Mouse (Mus musculus) hindbrain, embryonic 11.5 days (tissue): Measurements from ENCODE around the gene Jdp2. TPM values are rescaled to one million over a fixed set of nuclear protein-coding genes. Genes with fewer than 3 reads are reported as not detected.

Experiments
- ATAC-seq: fragments of 200-750 bp; cut with Nextera tagmentation; 2 replicates; pipeline ENCODE4 v1.8.0; 2017; ENCODE audit warnings: mild to moderate bottlenecking, moderate TSS enrichment, moderate library complexity; ENCODE audit not compliant: low FRiP score
- DNase-seq: peaks from one replicate; pipeline ENCODE4 v3.0.0-alpha.2; 2015; ENCODE audit warnings: low spot score
- H3K27ac ChIP-seq: fragments of 300-500 bp; sonication (generic); 2 replicates; pipeline ENCODE4 v1.5.1; 2014; ENCODE audit warnings: mild to moderate bottlenecking, low read depth, low read length
- H3K27me3 ChIP-seq: fragments of 300-500 bp; sonication (generic); 2 replicates; pipeline ENCODE4 v1.6.1; 2014; ENCODE audit warnings: mild to moderate bottlenecking, low read length, moderate library complexity, mixed read lengths; ENCODE audit not compliant: control insufficient read depth, insufficient read depth
- H3K36me3 ChIP-seq: fragments of 300-500 bp; sonication (generic); 2 replicates; pipeline ENCODE4 v1.6.1; 2014; ENCODE audit warnings: mild to moderate bottlenecking, low read length, moderate library complexity, mixed read lengths; ENCODE audit not compliant: control insufficient read depth, insufficient read depth
- H3K4me1 ChIP-seq: fragments of 300-500 bp; sonication (generic); replicated peaks from 2 replicates; pipeline ENCODE4 v1.6.1; 2014; ENCODE audit warnings: low read length, mixed read lengths; ENCODE audit not compliant: control insufficient read depth, insufficient read depth
- H3K4me2 ChIP-seq: fragments of 300-500 bp; sonication (generic); replicated peaks from 2 replicates; pipeline ENCODE4 v1.6.1; 2014; ENCODE audit warnings: mild to moderate bottlenecking, low read depth, low read length
- H3K4me3 ChIP-seq: fragments of 300-500 bp; sonication (generic); 2 replicates; pipeline ENCODE4 v1.5.1; 2014; ENCODE audit warnings: low read depth, low read length
- H3K9ac ChIP-seq: fragments of 300-500 bp; sonication (generic); 2 replicates; pipeline ENCODE4 v1.6.1; 2014; ENCODE audit warnings: low read depth, low read length
- H3K9me3 ChIP-seq: fragments of 300-500 bp; sonication (generic); 2 replicates; pipeline ENCODE4 v1.6.1; 2016; ENCODE audit warnings: low read length; ENCODE audit not compliant: control insufficient read depth
- WGBS: fragments of 180-500 bp; shearing (Covaris S2); extraction: QIAGEN DNeasy Blood & Tissue Kit; methylation state at CpG from one replicate; pipeline ENCODE4 v1.1.7; 2014; 5-methylcytosine and 5-hydroxymethylcytosine counted together
- polyA plus RNA-seq: library from polyadenylated mRNA; unstranded; fragments of >200 nt; fragmentation: Nextera tagmentation; extraction: Ambion mirVana; gene quantifications from 2 replicates; pipeline ENCODE4 v1.2.1, GENCODE M21; 2014

The Jdp2 gene
- polyA plus RNA-seq, 1 experiment from 2014 or later, result 0.43 TPM

DNA sequence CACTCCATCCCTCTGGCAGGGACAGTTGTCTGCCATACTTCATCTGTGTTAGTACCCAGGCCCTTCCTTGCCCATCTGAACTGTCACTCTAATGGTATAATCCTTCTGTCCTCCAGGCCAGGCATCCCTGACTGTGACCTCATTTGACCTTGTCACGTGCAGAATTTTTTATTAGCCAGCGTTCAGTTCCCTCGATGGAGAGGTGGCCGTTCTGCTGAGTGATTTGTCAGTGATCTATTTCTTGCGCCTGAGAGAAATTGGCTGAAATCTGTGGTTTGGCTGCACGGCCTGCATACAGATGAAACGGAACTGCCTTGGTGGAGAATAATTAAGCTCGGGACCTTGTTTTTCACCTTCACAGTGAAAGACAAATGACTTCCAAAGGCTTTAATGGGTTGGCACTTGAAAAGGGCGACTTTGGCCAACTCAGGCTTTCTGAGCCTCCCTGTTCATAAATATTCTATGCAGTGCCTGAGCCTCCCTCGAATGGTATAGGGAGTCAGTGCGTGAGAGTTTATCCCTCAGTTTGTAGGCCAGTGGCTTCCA lies 21.1 kb downstream of the Jdp2 start:
- ATAC-seq, result peak; percentile 72
- Histone ChIP-seq H3K9me3 (no peaks in the 10 kb centered on the region), H3K4me3 (no peak overlapping the region), H3K36me3 (no peaks in the 10 kb centered on the region), H3K27me3 (no peaks in the 10 kb centered on the region), H3K4me2 (no peak overlapping the region), H3K9ac (no peak overlapping the region), H3K27ac (peak overlapping the region; percentile 70), H3K4me1 (peaks cover 11% of the 10 kb centered on the region)
- peak; percentile 25 for DNase-seq
- 47% methylated on average over 11 of the region's 11 CpGs for WGBS

DNA sequence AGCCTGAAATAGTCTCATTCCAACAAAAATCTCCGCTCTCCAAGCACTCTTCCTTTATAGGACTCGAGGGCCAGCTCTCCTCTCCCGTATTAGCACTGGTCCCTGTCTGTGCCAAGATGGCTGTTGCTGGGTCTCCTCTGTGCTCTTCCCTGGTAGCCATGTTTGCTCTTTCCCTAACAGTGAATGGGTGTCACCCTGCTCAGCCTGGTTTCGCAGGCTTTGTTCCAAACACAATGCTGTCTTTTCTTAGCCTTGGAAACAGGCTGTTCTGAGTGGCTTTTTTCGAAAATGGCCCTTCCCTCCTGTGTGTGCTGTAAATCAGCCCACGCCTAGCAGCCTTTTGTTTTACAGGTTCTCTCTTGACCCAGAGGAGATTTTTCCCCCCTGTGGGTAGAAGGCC lies 22.2 kb downstream of the Jdp2 start:
- ATAC-seq (no peak), DNase-seq (peak; percentile 41)
- Histone ChIP-seq H3K36me3 (no peaks in the 10 kb centered on the region), H3K4me2 (no peak overlapping the region), H3K4me3 (no peak overlapping the region), H3K4me1 (peaks cover 11% of the 10 kb centered on the region), H3K27me3 (no peaks in the 10 kb centered on the region), H3K9me3 (no peaks in the 10 kb centered on the region), H3K27ac (peak overlapping the region; percentile 70), H3K9ac (no peak overlapping the region)
- WGBS, result 52% methylated on average over 6 of the region's 6 CpGs

DNA sequence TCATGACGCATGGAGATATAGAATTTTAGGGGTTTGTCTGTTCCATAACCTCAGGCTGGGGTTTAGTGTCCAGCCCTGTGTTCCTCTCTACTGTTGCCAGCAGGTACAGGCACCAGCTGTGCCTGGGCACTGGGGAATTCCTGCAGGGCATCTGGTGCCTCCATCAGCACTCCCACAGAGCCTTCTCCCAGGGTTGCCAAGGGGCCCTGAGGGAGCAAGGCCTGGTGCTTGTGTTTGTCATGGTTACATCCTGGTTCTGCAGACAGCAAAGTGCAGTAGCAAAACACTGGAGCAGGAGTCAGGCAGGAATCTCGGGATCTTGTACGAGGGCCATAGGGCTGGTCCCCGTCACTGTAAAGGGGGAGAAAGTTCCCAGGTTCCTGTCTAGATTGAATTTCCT lies 22.8 kb downstream of the Jdp2 start:
- Histone ChIP-seq H3K4me3 (no peak overlapping the region), H3K36me3 (no peaks in the 10 kb centered on the region), H3K9ac (no peak overlapping the region), H3K4me1 (peaks cover 11% of the 10 kb centered on the region), H3K27me3 (no peaks in the 10 kb centered on the region), H3K4me2 (no peak overlapping the region), H3K9me3 (no peaks in the 10 kb centered on the region), H3K27ac (peak overlapping the region; percentile 65)
- no peak for ATAC-seq
- peak; percentile 24 for DNase-seq
- WGBS, result 83% methylated on average over 4 of the region's 4 CpGs

DNA sequence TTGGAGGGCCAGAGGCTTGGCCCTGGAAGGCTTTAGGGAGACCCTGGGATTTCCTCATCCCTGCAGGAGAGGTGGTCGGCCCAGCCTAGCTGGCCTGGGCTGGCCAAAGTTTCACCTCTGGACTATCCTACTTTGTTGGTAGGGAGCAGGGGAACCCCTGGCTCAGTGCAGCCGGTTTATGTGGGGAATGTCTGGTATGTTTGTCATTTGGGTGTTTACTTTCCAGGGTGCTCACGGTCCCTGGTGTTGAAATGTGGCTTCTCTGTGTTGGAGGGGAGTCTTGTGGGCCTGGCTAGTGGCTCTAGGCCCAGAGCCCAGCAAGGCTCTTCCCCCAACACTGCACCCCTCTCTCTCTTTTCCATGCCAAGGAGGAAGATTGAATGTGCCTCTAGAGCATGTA lies 24.9 kb downstream of the Jdp2 start:
- no peak for DNase-seq
- WGBS, result 62% methylated on average over 3 of the region's 3 CpGs
- no peak overlapping the region for H3K4me2 ChIP-seq
- H3K27me3 ChIP-seq, result no peaks in the 10 kb centered on the region
- ATAC-seq, result no peak
- no peak overlapping the region for H3K9ac ChIP-seq
- H3K27ac ChIP-seq, result no peak overlapping the region
- peaks cover 11% of the 10 kb centered on the region for H3K4me1 ChIP-seq
- H3K9me3 ChIP-seq, result no peaks in the 10 kb centered on the region
- H3K4me3 ChIP-seq, result no peak overlapping the region
- H3K36me3 ChIP-seq, result no peaks in the 10 kb centered on the region

DNA sequence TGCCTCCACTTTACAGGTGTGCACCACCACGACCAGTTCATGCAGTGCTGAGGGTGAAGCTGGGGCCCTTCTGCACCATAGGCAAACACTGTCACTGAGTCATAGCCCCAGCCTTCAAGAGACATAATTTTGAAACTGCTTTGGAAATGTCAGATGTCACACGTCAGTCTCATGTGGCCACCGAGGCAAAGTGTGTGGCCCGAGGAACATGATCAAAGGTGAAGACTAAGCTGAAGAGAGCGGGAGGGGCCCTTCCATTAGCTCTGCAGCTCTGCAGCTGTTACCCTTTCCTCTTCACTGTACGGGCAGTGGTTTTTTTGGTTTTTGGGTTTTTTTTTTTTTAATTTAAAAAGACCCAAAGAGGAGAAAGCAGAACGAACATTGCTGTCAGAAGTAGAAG lies 25.8 kb downstream of the Jdp2 start:
- ATAC-seq (no peak), DNase-seq (no peak)
- WGBS, result 81% methylated on average over 7 of the region's 7 CpGs
- no peak overlapping the region for H3K27ac ChIP-seq
- no peaks in the 10 kb centered on the region for H3K36me3 ChIP-seq
- no peak overlapping the region for H3K4me2 ChIP-seq
- H3K9me3 ChIP-seq, result no peaks in the 10 kb centered on the region
- no peak overlapping the region for H3K9ac ChIP-seq
- H3K4me1 ChIP-seq, result peaks cover 7% of the 10 kb centered on the region
- no peak overlapping the region for H3K4me3 ChIP-seq
- H3K27me3 ChIP-seq, result no peaks in the 10 kb centered on the region

DNA sequence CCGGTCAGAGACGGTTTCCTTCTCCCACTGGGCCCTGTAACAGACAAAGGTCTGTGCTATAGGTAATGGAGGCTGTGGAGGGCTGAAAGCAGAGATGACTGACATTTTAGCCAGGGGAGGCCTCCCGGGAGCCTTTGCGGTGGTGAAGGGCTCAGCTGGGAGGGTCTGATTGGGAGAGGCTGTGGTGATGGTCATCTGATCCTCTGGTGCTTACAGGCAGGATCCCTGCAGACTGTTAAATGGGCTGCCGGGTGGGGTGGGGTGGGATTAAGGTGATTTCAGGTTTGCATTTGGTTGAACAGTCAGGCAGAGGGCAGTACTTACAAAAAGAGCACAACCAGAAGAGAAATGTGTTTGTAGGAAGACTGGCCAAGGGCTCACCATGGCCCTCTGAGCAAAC lies 27.0 kb downstream of the Jdp2 start:
- DNase-seq (no peak), ATAC-seq (no peak)
- Histone ChIP-seq H3K9me3 (no peaks in the 10 kb centered on the region), H3K27ac (no peak overlapping the region), H3K4me2 (no peak overlapping the region), H3K36me3 (no peaks in the 10 kb centered on the region), H3K4me1 (peaks cover 5% of the 10 kb centered on the region), H3K9ac (no peak overlapping the region), H3K27me3 (no peaks in the 10 kb centered on the region), H3K4me3 (no peak overlapping the region)
- 53% methylated on average over 5 of the region's 5 CpGs for WGBS

DNA sequence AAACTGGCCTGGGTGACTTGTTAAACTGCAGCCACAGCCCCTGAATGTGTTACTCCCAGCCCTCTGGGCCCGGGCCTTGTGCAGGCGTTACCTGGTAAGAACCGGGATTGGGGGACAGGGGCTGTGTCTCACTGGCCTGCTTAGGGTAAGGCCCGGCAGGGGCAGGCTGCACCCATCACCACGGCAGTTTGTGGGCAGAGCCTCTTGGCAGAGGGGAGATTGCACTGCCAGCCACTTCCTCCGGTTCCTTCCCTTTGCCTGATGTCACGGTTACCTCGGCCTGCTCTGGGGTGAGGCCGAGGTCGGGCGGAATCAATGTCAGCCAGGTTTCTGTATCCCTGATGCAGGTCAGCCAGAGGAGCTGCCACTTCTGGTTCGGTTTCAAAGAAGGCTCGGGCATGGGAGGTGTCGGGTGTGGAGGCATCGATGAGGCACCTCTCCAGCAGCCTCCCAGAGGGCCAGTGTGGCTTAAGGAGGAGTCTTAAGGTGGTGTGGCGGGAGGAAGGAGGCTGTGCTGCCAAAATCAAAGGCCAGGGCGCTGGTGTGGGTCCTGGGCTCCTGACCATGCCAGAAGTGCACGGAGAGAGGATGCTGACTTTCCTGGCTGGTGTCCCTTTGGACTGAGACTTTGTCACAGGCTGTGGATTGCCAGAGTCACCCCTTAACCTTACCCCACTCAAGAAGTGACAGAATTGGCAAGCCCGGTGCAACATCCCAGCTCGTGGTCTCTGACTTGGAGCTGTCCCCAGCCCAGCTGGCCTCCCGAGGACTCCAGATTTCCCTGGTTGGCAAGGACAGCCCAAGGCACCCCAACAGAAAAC lies 31.0 kb downstream of the Jdp2 start:
- H3K36me3 ChIP-seq, result no peaks in the 10 kb centered on the region
- no peak for DNase-seq
- no peaks in the 10 kb centered on the region for H3K9me3 ChIP-seq
- H3K4me3 ChIP-seq, result no peak overlapping the region
- WGBS, result 81% methylated on average over 21 of the region's 21 CpGs
- H3K4me1 ChIP-seq, result no peaks in the 10 kb centered on the region; the same call in 1 of the 2 replicates
- no peak overlapping the region for H3K27ac ChIP-seq
- H3K27me3 ChIP-seq, result no peaks in the 10 kb centered on the region
- H3K9ac ChIP-seq, result no peak overlapping the region
- H3K4me2 ChIP-seq, result no peak overlapping the region
- no peak for ATAC-seq

DNA sequence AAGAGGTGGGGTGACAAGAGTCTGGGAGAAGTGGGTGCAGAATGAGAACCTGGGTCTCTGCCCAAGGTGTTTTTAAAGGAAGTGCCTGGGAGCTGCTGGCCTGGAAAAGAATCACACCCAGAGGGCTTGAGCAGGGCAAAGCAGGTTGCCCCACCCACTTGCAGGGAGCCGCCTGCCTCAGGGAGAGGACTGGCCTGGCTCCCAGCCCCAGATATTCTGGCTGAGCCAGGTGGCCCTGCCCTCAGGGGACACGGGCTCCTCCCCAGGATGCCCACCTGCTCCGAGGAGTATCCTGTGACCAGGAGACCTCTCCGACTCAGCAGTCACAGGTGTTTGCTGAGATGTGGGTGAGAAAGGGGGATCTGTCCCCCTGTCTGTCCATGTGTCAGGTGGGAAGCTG lies 32.4 kb downstream of the Jdp2 start:
- no peak overlapping the region for H3K9ac ChIP-seq
- no peak overlapping the region for H3K4me2 ChIP-seq
- ATAC-seq (no peak), DNase-seq (no peak)
- no peaks in the 10 kb centered on the region; the same call in 1 of the 2 replicates for H3K4me1 ChIP-seq
- no peak overlapping the region for H3K4me3 ChIP-seq
- 81% methylated on average over 4 of the region's 4 CpGs for WGBS
- H3K9me3 ChIP-seq, result no peaks in the 10 kb centered on the region
- H3K27me3 ChIP-seq, result no peaks in the 10 kb centered on the region
- no peaks in the 10 kb centered on the region for H3K36me3 ChIP-seq
- H3K27ac ChIP-seq, result no peak overlapping the region

DNA sequence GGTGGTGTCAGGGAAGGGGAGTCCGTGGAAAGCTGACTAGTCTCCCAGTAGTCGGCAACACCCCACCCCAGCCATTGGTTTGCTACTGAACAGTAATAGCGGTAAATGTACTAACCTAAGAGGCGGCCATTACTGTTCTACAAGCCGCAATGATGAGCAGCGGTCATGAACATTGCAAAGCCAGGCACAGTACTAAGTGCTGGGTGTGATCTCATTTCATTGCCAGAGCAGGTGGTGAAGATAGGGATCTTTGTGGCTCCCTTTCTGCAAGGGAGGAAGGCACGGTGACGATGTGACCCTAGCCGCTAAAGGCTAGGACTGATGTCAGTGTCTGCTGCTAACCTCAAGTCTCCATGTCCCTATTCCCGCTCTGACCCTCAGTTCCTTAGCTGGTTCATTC lies 33.5 kb downstream of the Jdp2 start:
- no peak for ATAC-seq
- WGBS, result 91% methylated on average over 10 of the region's 10 CpGs
- no peak overlapping the region for H3K9ac ChIP-seq
- no peak overlapping the region for H3K27ac ChIP-seq
- H3K27me3 ChIP-seq, result no peaks in the 10 kb centered on the region
- H3K4me2 ChIP-seq, result no peak overlapping the region
- no peaks in the 10 kb centered on the region for H3K4me1 ChIP-seq
- DNase-seq, result no peak
- no peaks in the 10 kb centered on the region for H3K9me3 ChIP-seq
- no peak overlapping the region for H3K4me3 ChIP-seq
- no peaks in the 10 kb centered on the region for H3K36me3 ChIP-seq
